Mouse (Mus musculus) limb, embryonic 11.5 days (tissue): Measurements from ENCODE around the gene Pkdcc. TPM values are rescaled to one million over a fixed set of nuclear protein-coding genes. Genes with fewer than 3 reads are reported as not detected.

ENCODE experiments used
- ATAC-seq: fragments of 200-750 bp; cut with Nextera tagmentation; 2 replicates; pipeline ENCODE4 v1.8.0; 2017; ENCODE audit warnings: low read depth; ENCODE audit not compliant: insufficient number of reproducible peaks, low FRiP score, low TSS enrichment
- DNase-seq: peaks from one replicate; pipeline ENCODE4 v3.0.0-alpha.2; 2015; ENCODE audit warnings: low spot score
- H3K27ac ChIP-seq: fragments of 300-500 bp; sonication (generic); replicated peaks from 2 replicates; pipeline ENCODE4 v1.5.1; 2014; ENCODE audit warnings: low read depth, mild to moderate bottlenecking, low read length
- H3K27me3 ChIP-seq: fragments of 300-500 bp; sonication (generic); 2 replicates; pipeline ENCODE4 v1.6.1; 2014; ENCODE audit warnings: mild to moderate bottlenecking, low read length, mixed read lengths; ENCODE audit not compliant: control insufficient read depth, insufficient read depth
- H3K36me3 ChIP-seq: fragments of 300-500 bp; sonication (generic); 2 replicates; pipeline ENCODE4 v1.6.1; 2014; ENCODE audit warnings: mild to moderate bottlenecking, low read length, moderate library complexity, mixed read lengths; ENCODE audit not compliant: control insufficient read depth, insufficient read depth
- H3K4me1 ChIP-seq: fragments of 300-500 bp; sonication (generic); 2 replicates; pipeline ENCODE4 v1.6.1; 2014; ENCODE audit warnings: low read length, mixed read lengths; ENCODE audit not compliant: control insufficient read depth, insufficient read depth
- H3K4me2 ChIP-seq: fragments of 300-500 bp; sonication (generic); 2 replicates; pipeline ENCODE4 v1.6.1; 2014; ENCODE audit warnings: low read depth, mild to moderate bottlenecking, moderate library complexity; ENCODE audit not compliant: severe bottlenecking
- H3K4me3 ChIP-seq: fragments of 300-500 bp; sonication (generic); 2 replicates; pipeline ENCODE4 v1.5.1; 2014; ENCODE audit warnings: low read depth, low read length
- H3K9ac ChIP-seq: fragments of 300-500 bp; sonication (generic); 2 replicates; pipeline ENCODE4 v1.6.1; 2014; ENCODE audit warnings: mild to moderate bottlenecking, low read length
- H3K9me3 ChIP-seq: fragments of 300-500 bp; sonication (generic); 2 replicates; pipeline ENCODE4 v1.6.1; 2016; ENCODE audit warnings: low read length; ENCODE audit not compliant: control insufficient read depth
- WGBS: fragments of 180-500 bp; shearing (Covaris S2); extraction: QIAGEN DNeasy Blood & Tissue Kit; methylation state at CpG from one replicate; pipeline ENCODE4 v1.1.7; 2014; 5-methylcytosine and 5-hydroxymethylcytosine counted together
- polyA plus RNA-seq: library from polyadenylated mRNA; unstranded; fragments of >200 nt; fragmentation: Nextera tagmentation; extraction: Ambion mirVana; gene quantifications from 2 replicates; pipeline ENCODE4 v1.2.1, GENCODE M21; 2014

The Pkdcc gene
- polyA plus RNA-seq, 1 experiment from 2014 or later: 22.6 TPM

- Histone ChIP-seq H3K36me3 (no peaks in the 10 kb centered on the region), H3K9ac (peak overlapping the region; percentile 92), H3K27me3 (peaks cover 66% of the 10 kb centered on the region), H3K27ac (peak overlapping the region; percentile 81), H3K4me1 (peaks cover 40% of the 10 kb centered on the region), H3K9me3 (no peaks in the 10 kb centered on the region), H3K4me3 (peak overlapping the region; percentile 65), H3K4me2 (peak overlapping the region; percentile 80)
- DNase-seq: peak; percentile 58
- WGBS: under 1% methylated on average over 54 of the region's 80 CpGs
- ATAC-seq: no peak
Observed at GRCm38 (mm10) chr17:83215529-83216244, 595 bp downstream of the Pkdcc start.

- Histone ChIP-seq H3K9me3 (no peaks in the 10 kb centered on the region), H3K9ac (peak overlapping the region; percentile 92), H3K4me1 (peaks cover 46% of the 10 kb centered on the region), H3K4me3 (peak overlapping the region; percentile 65), H3K27me3 (peaks cover 67% of the 10 kb centered on the region), H3K4me2 (peak overlapping the region; percentile 80), H3K27ac (peak overlapping the region; percentile 81), H3K36me3 (no peaks in the 10 kb centered on the region)
- WGBS: 12% methylated on average over 7 of the region's 7 CpGs
- DNase-seq (no peak), ATAC-seq (no peak)
Observed at GRCm38 (mm10) chr17:83216251-83216919, 1.3 kb downstream of the Pkdcc start.

DNA sequence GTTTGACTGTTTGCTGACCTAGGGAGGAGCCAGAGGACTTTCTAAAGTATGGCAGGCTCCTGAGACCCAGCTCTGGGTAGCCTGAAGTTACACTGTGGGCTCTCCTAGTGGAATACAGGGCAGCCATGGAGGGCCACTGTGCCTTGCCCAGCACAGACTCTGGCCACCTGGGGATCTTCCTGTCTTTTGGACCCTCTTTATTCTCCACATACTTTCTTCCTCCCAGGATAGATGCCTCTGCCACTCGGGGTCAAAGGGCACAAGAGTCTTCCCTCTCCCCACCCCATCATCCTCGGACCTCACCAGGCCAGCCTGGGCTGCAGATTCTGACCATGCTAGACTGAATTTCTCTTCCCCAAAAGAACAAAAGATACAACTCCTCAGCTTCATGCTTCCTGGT lies 3.1 kb downstream of the Pkdcc start:
- H3K4me2 ChIP-seq: peak overlapping the region; percentile 80
- no peaks in the 10 kb centered on the region for H3K9me3 ChIP-seq
- no peak overlapping the region for H3K27ac ChIP-seq
- WGBS: 11% methylated on average over 2 of the region's 2 CpGs
- H3K4me1 ChIP-seq: peaks cover 63% of the 10 kb centered on the region
- ATAC-seq (no peak), DNase-seq (no peak)
- H3K9ac ChIP-seq: peak overlapping the region; percentile 92
- peak overlapping the region; percentile 65 for H3K4me3 ChIP-seq
- H3K36me3 ChIP-seq: no peaks in the 10 kb centered on the region; the same call in 1 of the 2 replicates
- H3K27me3 ChIP-seq: peaks cover 54% of the 10 kb centered on the region

DNA sequence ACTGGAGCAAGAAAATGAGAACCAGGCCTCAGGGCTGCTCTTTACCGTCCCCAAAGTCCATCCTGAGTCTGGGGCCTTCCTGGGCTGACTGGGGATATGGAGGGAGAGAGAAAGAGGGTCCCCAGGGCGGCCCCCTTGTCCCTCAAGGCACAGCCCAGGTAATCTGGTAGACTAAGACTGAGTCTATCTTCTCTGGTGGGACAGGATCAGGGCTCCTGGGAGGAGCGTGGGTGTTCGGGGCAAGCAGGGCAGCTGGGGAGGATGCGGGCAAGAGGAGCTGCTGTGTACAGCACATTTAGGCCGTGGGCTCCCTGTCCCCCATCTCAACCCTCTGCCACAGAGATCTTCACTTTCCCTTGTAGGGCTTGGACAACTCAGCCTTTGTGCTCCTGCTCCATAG lies 3.6 kb downstream of the Pkdcc start:
- Histone ChIP-seq H3K27me3 (peaks cover 59% of the 10 kb centered on the region), H3K9me3 (no peaks in the 10 kb centered on the region), H3K36me3 (no peaks in the 10 kb centered on the region; the same call in 1 of the 2 replicates), H3K27ac (peak overlapping the region; percentile 36; the same call in 1 of the 2 replicates), H3K9ac (peak overlapping the region; percentile 92), H3K4me1 (peaks cover 60% of the 10 kb centered on the region), H3K4me2 (peak overlapping the region; percentile 80), H3K4me3 (peak overlapping the region; percentile 65)
- DNase-seq (peak; percentile 39), ATAC-seq (no peak)
- 53% methylated on average over 6 of the region's 6 CpGs for WGBS

GRCm38 (mm10) chr17:83219351-83220287 lies 4.5 kb downstream of the Pkdcc start:
- no peak for DNase-seq
- Histone ChIP-seq H3K36me3 (peaks cover 3% of the 10 kb centered on the region; the same call in 1 of the 2 replicates), H3K4me2 (peak overlapping the region; percentile 80), H3K9ac (peak overlapping the region; percentile 92), H3K27ac (0 out of 2 replicates have a peak overlapping the region, but pooled peaks have one; percentile 36), H3K27me3 (peaks cover 63% of the 10 kb centered on the region), H3K4me1 (peaks cover 55% of the 10 kb centered on the region), H3K4me3 (peak overlapping the region; percentile 65; the same call in 1 of the 2 replicates), H3K9me3 (no peaks in the 10 kb centered on the region)
- WGBS: 40% methylated on average over 14 of the region's 14 CpGs
- ATAC-seq: no peak

DNA sequence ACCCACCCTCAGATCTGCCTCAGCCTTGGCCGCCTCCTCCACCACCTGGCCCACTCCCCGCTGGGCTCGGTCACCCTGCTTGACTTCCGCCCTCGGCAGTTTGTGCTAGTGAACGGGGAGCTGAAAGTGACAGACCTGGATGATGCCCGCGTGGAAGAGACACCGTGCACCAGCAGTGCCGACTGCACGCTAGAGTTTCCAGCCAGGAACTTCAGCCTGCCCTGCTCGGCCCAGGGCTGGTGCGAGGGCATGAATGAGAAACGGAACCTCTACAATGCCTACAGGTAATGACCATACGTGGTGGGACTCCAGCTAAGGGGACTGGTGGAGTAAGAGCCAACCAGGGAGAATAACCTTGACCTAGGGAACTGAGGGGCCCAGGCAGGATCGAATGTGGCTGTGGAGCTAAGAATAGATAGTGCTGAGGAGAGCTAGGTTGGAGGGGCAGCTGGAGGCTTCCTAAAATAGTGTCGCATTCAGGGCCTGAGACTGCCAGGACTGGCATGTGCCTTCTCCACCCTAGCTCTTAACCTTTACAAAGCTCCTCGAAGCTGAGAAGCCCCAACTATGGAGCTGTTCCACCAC lies 6.0 kb downstream of the Pkdcc start:
- H3K36me3 ChIP-seq: peaks cover 3% of the 10 kb centered on the region; the same call in 1 of the 2 replicates

DNA sequence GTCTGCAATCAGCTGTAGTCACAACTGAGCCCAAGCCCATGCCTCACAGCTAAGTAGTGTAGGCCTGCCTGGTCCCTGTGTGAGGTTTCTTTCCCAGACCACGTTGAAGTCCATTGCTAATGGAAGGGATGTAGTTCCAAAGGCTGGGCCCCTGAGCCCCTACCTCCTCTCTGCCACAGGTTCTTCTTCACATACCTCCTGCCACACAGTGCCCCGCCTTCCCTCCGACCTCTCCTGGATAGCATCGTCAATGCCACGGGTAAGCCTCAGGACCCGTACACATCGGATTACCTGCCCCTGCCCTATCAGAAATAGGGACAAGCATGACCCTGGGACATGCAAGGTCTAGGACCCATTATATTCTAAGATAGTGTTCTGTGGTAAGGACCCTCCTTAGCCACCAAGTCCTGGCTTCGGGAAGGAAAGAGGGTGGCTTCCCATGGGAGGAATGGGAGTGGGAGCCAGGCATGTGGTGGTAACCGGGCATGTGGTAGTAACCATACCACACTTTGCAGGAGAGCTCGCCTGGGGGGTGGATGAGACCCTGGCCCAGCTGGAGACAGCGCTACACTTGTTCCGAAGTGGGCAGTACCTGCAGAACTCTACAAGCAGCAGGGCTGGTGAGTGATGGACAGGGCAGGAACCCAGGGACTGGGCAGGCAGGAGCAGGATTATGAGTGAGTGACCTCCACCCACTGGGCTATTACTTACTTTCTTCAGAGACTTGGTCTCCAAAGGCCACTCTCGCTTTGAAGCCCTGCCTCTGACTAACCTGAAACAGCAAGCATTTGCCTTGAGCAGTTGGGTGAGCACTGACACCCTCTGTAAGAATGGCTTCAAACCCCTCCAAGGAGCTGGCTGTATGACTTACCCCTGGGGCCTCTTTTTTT lies 6.8 kb downstream of the Pkdcc start:
- H3K4me1 ChIP-seq: peaks cover 49% of the 10 kb centered on the region
- peak; percentile 45 for DNase-seq
- no peak overlapping the region for H3K4me3 ChIP-seq
- peaks cover 3% of the 10 kb centered on the region; the same call in 1 of the 2 replicates for H3K36me3 ChIP-seq
- H3K4me2 ChIP-seq: no peak overlapping the region
- no peak overlapping the region for H3K9ac ChIP-seq
- H3K27me3 ChIP-seq: peaks cover 77% of the 10 kb centered on the region
- ATAC-seq: peak; percentile 5; the same call in 1 of the 2 replicates
- no peaks in the 10 kb centered on the region for H3K9me3 ChIP-seq
- WGBS: 63% methylated on average over 13 of the region's 13 CpGs
- H3K27ac ChIP-seq: no peak overlapping the region

More for the DNA sequence above, 6.0 kb downstream of the Pkdcc start:
- Histone ChIP-seq H3K4me3 (no peak overlapping the region), H3K27me3 (peaks cover 72% of the 10 kb centered on the region), H3K4me2 (peak overlapping the region; percentile 18; the same call in 1 of the 2 replicates), H3K4me1 (peaks cover 50% of the 10 kb centered on the region), H3K27ac (no peak overlapping the region; the same call in 1 of the 2 replicates), H3K9me3 (no peaks in the 10 kb centered on the region), H3K9ac (no peak overlapping the region)
- DNase-seq (no peak), ATAC-seq (no peak)
- 73% methylated on average over 18 of the region's 18 CpGs for WGBS
